Mouse (Mus musculus) brain, embryonic 18.5 days (tissue): ENCODE data around the gene Ranbp3l.

Experiments used
- DNase-seq: peaks from one replicate; pipeline ENCODE4 v3.0.0-alpha.2; 2012; ENCODE audit warnings: low read depth, low spot score

Ranbp3l gene

DNA sequence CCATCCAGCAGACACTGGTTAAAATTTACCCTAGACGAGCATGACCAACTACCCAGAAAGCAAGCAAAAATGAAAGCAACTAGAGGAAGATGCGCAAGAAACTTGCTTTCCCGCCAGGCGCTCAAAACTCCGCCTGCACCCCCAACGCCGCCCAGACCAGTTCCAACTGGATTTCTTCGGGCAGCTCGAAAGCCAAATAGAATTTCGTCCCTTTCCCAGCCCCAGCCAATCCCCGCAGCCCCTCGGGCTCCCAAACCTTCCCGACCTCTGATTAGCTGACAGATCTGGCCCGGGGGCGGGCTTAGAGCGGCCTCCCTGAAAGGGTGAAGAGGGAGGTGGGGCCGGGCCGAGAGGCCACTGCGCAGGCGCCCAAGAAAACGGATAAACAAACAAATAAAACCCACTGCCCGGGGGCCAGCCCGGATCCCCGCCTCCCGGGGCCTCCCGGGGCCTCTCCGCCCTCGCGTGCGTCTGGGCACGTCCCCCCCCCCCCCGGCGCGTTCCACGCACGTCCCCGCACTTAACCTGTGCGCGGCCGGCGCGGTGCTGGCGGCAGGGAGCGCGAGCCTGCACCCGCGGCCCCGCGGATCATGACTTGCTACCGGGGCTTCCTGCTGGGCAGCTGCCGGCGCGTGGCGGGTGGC is 103.3 kb downstream of the Ranbp3l start, which contains the start of gene Nadk2:
Gene Nadk2, plus strand, starts transcription at position 349 of the 644 bp plus-strand sequence.
- DNase-seq: peak; percentile 97

DNA sequence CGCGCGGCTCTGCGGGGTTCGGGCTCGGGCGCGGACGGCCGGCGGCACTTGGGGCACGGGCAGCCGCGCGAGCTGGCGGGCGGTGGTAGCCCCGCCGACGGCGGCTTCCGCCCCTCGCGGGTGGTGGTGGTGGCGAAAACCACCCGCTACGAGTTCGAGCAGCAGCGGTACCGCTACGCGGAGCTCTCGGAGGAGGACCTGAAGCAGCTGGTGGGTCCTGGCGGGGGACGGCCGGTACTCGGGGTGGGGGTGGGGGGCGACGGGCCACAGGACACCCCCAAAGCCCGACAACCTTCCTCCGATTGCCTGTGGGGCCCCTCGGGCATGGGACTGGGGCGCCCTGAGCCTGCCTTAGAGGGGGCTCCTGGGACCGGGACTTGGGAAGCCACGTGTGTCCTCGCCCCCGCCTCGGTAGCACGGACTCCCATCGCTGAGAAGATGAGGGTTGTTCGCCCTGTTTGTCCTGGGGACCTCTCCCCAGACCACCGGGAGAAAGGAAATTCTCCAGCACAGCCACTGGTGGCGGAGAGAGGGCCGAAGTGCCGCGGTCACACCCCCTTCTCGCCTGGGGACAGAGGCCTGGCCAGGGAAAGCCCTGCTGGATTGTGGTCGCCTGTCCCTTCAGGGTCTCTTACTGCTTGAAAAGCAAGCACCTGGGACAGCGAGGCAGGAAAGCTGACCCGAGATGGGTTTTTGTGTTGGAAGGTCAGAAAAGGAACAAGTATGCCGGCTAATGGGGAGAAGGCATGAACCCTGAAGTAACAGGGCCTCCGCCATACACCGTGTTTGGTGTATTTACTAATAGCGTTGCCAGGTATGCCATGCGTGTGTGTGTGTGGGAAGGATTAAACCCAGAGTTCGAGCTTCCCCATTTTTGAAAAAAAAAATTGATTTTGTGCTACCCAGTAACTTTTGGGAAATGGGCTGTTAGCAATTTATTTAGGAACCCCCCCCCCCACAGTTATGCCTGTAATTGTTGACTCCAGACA is 104.1 kb downstream of the Ranbp3l start:
- DNase-seq: no peak

GRCm38 (mm10) chr15:9072630-9073029 is 104.9 kb downstream of the Ranbp3l start:
- no peak for DNase-seq

- DNase-seq: no peak
These were observed 105.4 kb downstream of the Ranbp3l start for GRCm38 (mm10) chr15:9073067-9073608.

GRCm38 (mm10) chr15:9073684-9074083 is 105.9 kb downstream of the Ranbp3l start:
- no peak for DNase-seq

GRCm38 (mm10) chr15:9074139-9074538 is 106.4 kb downstream of the Ranbp3l start:
- DNase-seq: no peak

DNA sequence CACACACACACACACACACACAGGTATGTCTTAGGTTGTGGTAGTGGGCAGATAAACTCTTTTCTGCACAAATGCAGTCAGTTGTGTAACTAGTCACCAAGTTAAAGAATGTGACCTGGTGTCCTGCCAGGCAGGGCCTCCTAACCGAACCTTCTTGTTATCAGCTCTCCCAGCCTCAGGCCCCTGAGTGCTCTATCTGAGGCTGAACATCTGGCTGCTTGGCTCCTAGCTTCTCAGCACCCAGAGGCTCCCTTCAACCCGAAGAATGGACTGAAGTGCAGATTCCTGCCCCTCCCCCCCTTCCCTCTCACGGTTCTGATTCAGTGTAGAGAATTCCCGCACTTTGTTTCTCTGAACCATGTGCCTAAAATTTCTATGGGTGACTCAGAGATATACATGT is 106.9 kb downstream of the Ranbp3l start:
- DNase-seq: no peak

GRCm38 (mm10) chr15:9075608-9076200 is 108.0 kb downstream of the Ranbp3l start:
- no peak for DNase-seq

GRCm38 (mm10) chr15:9078481-9079300 is 110.9 kb downstream of the Ranbp3l start:
- DNase-seq: no peak

DNA sequence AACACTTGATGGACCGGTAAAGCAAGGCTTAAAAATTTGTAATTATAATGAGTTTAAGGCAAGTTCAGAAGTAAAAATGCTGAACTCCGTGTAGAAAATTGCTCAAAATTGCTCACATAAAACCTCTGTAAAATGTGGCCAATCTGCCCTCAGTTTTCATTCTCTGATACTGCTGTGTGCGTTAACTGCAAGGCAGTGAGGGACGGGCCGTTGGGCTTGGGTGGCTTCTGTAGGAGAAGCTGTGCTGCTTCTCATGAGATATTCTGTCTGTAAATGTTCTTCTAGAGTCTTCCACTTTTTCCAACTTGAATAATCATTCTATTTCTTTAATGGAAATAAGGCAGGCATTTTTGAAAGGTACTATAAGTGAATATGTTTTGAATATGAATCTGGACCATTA is 111.9 kb downstream of the Ranbp3l start:
- DNase-seq: no peak

DNA sequence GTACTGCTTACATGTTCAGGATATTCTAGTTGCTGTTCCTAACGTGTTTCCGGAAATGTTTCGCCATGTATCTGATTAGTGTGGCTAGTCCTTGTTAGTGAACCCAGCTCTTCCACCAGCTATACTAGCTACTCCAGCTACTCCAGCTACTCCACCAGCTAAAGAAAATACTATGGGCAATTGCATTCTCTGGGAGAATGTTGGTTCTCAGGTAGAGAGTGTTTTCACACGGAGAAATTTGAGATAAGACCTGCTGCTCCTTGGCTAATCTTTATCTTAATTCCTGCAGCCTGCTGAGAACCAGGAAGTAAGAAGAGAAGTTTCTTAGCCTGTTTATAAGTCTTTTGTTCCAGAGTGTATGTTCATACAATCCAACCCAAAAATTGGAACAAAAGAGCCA is 112.5 kb downstream of the Ranbp3l start:
- no peak for DNase-seq

GRCm38 (mm10) chr15:9081294-9081693 is 113.5 kb downstream of the Ranbp3l start:
- DNase-seq: no peak

DNA sequence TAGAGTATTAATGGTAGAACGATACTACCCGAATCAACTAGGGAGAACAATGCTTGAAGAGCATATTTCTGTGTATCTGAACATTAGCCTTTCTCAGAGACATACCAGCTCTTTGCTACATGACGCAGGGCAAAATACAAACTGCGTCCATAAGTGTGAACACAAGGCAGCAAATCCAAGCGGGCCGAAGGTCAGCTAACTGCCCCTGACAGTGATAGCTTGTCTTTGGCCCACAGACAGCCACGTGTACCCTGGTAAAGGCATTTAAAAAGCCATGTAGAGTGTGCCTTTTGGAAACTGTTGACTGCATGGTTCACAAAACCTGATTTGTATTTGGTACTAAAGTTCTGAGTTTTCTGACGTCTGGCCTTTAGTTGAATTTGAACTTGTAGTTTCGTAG is 115.0 kb downstream of the Ranbp3l start:
- no peak for DNase-seq

- DNase-seq: no peak
These were observed 119.1 kb downstream of the Ranbp3l start for GRCm38 (mm10) chr15:9086813-9087212.

GRCm38 (mm10) chr15:9087421-9087820 is 119.7 kb downstream of the Ranbp3l start:
- DNase-seq: no peak

DNA sequence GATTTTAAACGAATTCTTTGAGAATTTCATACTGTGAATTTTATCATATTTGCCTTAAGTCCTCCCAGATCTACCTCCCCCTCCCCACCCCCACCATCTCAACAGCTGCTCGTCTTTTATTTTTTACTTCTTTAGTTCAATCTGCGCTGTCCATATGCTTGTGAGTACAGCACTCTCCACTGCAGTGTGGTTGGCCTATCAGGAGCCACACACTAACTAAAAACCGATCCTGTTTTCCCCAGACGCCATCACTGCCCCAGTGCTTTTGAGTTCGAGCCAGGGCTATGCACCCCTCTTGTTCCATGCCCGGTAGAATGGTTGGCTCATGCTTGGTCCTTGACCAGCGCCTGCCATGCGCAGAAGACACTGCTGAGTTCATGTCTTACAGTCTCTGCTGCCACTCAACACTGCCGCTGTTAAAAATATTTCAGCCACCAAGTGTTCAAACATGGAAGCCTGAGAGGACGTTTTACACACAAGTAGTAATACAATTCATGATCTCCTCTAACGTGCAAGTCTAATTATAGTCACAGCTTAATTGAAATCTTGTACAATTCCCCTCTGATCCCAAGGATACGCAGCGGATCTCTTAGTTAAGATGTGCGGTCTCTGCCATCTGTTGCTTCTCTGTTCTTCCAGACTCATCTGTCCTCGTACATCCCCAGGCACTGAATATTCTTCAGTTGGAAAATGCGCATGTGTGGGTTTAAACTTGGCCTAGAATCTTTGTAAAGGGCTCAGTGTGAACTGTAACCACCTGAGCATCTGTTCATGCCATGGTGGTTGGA is 120.3 kb downstream of the Ranbp3l start:
- no peak for DNase-seq

GRCm38 (mm10) chr15:9088683-9089072 is 120.9 kb downstream of the Ranbp3l start:
- no peak for DNase-seq

DNA sequence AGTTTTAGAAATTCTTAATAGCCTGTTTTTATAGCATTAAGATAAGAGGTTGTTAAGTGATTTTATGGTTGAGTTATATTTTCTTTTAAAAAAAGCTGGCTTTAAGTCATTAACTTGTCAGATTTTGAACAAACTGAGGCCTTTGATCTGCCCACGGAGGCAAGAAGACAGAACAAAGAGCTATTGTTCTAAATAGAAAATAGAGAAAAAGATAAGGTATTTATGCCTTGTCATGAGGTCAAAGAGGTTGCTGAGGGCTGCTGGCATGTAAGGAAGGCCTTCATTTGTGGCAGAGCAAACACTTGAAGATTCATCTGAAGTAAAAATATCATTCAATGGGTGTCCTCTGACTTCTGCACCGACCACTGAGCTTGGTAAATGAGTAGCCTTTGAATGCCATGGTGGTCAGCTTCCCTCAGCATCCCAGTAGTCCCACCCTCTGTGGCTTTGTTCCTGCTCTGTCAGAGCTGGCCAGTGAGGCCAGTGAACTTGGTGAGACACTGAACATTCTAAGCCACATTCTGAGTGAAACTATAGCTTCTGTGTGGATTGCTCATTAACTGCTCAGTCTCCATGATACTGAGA is 121.5 kb downstream of the Ranbp3l start:
- DNase-seq: no peak

DNA sequence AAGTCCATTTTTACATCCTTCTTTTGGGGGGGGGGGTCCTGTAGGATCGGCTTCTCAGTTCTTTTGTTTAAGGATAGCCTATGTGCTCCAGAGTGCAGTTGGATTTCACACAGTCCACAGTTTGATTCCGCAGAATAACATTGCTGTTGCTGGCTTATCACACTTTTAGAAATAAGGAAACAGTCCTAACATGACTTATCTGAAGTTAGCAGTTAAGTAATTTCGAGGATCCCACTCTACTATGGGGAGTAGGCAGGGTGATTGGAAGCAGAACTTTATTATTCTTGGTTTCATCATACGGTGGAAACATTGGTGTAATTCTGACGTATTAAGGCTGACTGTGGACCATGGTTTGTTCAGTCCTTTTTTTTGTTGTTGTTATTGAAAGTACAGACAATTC is 122.9 kb downstream of the Ranbp3l start:
- no peak for DNase-seq
